Mouse (Mus musculus) right cerebral cortex, postnatal 10 days (tissue): ENCODE measurements around the gene Phlpp1.

Source experiments
- DNase-seq, 2 experiments: peaks; one replicate each; pipeline ENCODE4 v3.0.0; 2021; ENCODE audit warnings: low spot score in 2 of 2

Phlpp1 gene

DNA sequence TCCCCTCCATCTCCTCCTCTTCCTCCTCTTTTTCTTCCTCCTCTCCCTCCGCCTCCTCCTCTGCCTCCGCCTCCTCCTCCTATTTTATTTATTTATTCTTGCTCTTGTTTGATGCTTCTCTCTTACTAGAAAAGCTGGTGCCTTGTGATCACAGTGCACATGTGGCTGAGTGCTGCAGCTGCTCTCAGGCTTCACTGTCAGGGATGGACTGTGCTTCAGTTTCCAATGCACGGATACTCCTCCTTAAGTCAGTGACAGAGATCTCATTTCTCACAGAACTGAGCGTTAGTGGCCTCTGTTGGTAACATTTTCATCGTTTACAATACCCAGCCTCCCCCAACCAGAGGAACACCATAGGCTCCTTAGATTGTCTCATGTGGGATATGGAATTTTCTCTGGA, 215.0 kb downstream of the Phlpp1 start:
- no peak for DNase-seq

DNA sequence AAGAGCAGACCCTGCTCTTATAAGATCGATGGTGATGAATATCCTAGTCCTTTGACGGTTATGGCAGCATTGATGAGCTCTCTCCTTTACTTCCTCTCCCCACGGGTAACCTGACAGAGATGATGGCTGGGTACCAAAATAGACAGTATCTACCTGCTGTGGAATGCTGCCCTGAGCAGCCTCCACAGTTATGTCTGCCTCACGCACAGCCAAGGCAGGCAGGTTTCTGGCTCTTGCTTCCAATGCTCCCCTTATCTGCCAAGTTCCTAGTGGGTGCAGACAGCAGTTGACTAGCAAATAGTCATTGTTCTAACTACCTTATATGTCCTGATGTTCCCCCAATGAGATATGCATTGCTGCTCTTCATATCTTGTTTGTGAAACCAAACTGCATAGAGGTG, 215.7 kb downstream of the Phlpp1 start:
- no peak for DNase-seq

DNA sequence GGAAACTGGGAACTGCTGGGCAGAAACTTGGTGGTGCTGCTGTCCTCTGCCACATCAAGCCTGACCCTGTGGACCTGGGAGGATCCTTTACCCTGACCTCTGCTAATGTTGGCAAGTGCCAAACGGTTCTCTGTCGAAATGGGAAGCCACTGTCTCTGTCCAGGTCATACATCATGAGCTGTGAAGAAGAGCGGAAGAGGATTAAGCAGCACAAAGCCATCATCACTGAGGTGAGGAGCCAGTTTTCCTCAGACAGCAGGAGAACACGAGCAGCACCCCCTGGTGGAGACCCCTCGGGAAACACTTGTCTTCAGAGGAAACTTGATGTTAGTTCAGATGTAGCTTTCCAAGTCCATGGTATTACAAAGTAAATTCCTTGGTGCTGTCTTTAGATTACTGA, 218.1 kb downstream of the Phlpp1 start:
- DNase-seq = peak; percentile 40 to 71

DNA sequence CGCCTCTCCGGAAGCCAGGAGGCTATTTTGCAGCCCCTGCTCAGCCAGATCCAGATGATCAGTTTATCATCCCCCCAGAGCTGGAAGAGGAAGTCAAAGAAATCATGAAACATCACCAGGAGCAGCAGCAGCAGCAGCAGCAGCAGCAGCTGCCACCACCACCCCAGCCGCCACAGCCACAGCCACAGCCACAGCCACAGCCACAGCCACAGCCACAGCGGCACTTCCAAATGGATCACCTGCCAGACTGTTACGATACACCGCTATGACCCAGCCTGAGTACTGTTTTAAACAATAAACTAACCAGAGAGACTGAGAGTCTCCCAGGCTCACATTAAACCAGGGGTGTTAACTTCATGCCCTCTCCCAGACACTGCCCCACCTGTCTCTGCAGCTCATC, 221.5 kb downstream of the Phlpp1 start:
- no peak for DNase-seq

DNA sequence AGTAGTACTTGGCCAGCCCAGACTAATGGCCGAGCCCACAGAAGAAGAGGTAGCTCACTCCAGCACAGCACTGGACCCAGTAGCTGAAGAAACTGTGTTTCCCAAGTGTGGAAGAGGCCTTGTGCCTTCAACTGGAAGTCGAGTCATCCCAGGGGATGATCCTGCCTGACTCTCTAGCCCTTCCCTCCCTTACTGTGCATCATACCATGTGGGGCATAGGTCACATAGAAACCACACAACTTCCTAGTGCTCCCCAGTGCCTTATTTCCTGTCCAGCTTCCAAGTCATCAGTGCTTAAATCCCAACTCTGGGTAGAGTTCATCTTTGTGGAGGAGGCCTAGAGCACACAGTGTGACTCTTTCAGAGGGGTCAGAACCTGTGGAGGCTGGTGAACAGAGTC, 223.1 kb downstream of the Phlpp1 start:
- no peak for DNase-seq

DNA sequence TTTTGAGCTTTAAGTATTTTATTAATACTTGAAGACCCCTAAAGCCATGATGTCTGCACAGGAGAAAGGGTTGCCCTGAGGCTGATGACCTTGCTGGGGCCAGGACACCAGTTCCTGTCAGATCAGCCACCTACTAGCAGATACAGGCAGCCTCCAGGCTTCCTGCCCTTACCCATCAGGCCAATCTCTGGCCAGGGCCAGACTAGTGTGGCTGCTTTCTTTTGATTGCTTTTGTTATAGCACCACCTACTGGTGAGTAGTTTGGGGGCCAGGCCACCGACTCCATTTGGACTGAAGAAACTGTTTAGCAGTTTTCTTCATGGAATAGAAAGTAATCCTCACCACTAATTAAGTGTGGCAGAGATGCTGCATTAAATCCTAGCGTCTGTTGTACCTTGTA, 223.9 kb downstream of the Phlpp1 start:
- DNase-seq = peak; percentile 63 to 81

DNA sequence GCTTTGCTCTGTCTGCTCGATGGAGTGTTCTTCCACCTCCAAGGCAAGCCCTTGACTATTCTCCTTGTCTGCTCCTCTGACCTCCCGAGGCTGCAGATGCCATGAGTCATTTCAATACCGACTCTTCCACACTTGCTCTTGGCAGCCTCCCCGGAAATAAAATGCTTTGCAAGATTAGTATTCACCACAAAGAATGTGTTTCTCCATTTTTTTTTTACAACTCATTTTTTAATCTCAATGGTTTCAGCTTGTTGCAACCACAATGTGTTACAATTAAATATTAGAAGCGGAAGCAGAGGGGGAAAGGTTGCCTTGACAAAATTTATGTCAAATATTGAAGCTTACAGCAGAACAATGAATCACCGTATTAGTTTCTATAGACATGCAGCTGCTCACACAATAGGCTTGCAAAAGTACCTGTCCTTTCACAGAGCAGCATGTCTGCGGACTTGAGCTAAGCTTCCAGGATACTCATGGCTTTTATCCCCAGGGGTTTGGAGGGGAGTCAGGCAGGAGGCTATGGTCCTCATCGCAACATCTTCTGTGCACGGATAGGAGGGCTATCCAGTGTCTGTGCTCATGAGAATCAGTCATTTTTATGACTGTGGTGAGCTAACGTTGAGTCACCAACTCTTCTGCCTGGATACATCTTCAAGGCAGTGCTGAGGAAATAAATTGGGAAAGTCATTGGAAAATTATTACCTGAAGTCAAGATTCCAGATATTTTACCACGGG, 229.5 kb downstream of the Phlpp1 start:
- no peak for DNase-seq

DNA sequence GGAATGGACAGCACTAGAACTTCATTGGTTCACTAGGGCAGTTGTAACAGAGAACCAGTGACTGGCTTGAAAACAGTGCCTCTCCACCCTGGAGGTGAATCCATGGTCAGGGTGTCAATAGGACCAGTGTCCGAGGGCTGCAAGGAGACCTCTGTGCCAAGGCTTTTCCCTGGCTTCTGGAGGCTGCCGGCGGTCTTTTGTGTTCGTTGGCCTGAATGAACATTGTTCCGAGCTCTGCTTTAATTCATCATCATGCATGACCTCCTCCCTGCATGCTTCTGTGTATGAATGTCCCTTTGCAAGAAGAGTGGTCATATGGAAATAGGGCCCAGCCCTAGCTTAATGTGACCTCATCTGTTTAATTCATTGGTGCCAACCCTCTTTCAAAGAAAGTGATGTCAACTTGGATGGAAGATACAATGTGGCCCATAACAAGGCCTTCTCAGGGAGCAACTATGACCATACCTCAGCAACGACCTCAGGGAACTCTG, 231.5 kb downstream of the Phlpp1 start:
- no peak for DNase-seq

DNA sequence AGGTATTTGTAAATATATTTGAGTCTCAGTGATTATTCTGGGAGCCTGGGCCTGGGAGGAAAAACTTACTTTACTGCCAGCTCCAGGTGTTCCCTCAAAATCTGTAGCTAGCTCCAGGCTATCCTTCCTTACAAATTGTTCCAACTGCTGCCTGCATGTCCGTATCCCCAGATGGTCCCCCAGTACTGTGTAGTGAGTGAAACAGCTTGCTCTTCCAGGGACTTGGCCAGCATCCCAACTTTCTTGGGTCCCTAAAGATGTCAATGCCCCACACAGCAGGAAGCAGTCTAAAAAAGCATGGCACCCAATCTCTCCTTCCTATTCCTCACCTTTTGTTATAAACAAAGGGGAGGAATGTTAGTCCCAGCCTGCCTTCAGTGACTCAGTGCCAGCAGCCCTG, 235.3 kb downstream of the Phlpp1 start:
- DNase-seq = peak; percentile 70 to 76

DNA sequence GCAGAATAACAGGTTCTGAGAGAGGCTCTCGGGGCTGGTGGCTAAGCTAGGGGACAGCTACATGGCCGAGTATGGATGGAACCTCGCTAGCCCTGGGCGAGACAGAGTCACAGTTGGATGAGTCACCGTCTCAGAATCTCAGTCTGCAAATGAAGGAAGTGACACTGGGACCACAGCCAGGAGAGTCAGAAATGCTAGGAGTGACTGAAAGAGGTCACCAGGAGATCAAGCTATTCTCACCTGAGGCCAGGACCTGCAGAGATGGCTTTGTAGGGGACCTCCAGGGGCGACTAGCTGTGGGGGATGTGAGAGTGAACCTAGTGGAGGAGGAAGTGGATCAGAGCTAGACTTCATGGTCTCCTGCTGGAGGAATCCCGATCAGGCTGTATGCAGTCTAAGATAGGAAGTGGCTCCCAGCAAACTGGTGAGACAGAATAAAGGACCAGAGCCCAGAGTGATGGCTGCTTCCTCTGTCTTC, 236.4 kb downstream of the Phlpp1 start:
- DNase-seq = no peak

DNA sequence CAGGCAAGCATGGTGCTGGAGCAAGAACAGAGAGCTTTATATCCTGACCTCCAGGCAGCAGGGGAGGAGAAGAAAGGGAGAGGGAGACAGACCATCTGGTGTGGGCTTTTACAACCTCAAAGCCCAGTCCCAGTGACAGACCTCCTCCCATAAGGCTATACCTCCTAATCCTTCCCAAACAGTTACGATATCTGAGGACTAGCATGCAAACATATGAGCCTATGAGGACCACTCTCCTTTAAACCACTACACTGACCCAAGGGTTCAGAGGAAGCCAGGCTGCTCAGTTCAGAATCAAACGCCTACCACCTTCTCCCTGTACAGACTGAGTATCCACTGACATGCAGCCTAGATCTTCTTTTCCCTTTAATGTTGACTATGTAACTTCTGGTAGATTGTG, 239.3 kb downstream of the Phlpp1 start:
- DNase-seq = no peak

DNA sequence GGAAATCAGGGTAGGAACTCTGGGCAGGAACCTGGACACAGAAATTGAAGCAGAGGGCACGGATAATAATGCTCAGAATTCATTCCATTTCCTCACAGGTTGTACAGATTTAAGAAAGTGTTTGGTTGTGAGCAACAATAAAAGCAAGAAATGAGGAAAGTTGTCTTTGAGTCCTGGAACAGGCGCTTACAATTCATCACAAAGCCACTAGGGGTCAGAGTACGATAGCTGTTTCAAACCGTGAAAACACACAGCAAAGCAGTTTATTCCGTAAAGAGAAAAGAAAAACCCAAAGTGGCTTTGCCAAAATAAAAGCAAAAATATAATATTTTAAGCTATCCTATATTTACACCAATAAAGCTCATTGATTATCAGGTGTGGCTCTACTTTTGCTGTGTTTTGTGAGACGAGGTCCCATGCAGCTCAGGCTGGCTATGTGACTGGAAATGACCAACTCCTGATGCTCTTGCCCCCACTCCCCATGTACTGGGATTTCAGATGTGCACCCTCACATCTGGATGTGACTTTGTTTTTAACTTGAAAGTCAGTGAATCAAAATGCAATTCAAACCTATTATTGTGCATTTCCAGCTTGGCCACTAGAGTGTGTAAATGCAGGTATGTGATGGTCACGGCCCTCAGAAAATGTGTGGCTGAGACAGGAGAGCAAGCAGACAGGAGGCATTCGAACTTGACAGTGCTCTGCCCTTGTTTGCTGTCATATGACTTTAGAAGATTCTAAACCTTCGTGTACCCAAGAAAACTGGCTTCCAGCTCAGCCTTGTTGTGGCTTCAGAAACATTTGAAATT, 253.8 kb downstream of the Phlpp1 start:
- peak; percentile 47 to 68 for DNase-seq

DNA sequence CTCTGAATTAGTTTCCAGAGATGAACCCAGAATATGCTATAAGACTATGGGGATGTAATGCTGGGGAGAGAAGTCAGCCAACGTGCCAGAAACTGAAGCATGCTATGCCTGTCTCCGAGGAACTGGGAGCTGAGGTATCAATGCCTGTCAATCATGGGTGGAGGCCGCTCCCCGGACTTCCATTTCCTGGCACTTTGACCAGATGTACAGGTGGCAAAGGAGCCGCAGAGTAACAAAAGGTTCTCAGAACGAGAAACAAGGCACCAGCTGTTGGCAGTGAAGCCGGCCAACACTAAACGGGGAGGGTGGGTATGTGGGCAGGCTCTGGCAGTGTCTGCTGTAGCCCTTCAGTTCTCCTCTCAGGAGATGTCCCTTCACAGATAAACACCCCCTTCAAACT, 256.6 kb downstream of the Phlpp1 start:
- peak; percentile 37 to 44 for DNase-seq

DNA sequence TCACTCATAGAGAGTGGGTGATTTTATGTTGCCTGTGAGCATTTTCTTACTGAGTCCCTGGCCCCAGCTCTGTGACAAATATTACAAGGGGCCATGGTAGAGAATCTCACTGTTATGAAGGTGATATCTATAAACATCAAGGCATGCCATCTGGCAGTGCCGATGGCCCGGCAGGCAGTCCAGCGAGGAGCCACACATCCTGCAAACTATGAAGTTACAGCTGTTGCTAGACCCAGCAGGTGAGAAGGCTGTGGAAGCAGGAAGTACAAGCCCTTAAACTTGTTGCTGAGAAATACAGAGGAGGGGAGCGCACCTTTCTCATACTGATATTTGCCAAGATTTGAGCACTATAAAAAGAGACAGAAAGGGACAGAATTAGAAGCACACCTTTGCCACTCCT, 257.0 kb downstream of the Phlpp1 start:
- no peak for DNase-seq

DNA sequence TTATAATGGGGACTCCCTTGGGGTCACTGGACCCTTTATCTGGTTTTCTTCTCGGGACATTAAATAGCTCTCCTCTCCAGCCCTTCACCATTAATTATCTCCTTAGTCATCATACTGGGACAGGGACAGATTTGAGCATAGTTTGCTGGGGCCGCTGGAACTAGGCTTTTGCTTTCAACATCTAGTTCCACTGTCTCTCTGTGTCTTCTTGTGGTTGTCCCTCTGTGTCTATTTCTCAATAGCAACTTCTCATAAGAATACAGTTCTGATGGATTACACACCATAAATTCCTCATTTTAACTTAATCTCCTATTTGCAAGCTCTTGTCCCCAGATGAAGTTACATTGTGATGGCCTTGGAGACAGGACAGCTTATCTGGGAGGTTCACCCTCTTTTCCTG, 262.0 kb downstream of the Phlpp1 start:
- no peak for DNase-seq
